Mouse (Mus musculus): ENCODE measurements at regions not wholly inside any gene's neighbourhood (a gene's known extent, or its start where the extent isn't known, plus 50 kb on each side); places are given as distances from the start of the nearest gene placed in this dataset.
A peak's percentile ranks its signal among the peaks of the same experiment; 100 is the strongest.
"Not testable (repeated sequence)": the region's sequence is repeated elsewhere in the genome, so short reads cannot be mapped to it uniquely, and the experiment has no call there.

- no peak for DNase-seq (ENCODE audit: low spot score)
These were observed 188.3 kb upstream of the Ccdc54 start for GRCm38 (mm10) chr16:50779030-50779784.

DNA sequence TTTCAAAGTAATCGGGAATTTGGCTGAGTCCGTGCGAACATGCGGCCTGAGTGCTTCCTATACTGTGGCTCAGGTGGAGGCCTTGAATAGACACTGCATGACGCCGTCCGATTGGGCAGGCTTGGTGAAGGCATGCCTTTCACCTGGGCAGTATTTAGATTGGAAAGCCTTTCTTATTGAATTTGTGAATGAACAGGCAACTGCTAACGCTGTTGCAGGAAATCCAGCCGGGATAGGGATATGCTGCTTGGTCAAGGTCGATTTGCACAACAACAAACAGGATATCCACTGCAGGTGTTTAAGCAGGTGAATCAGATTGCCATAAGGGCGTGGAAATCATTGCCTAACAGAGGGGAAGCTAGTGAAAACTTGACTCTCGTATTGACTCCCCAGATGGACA lies 183.7 kb upstream of the Ccdc54 start:
- DNase-seq (ENCODE audit: low spot score) = not testable (repeated sequence)

- no peak for DNase-seq (ENCODE audit: low spot score)
These were observed 175.3 kb upstream of the Ccdc54 start for GRCm38 (mm10) chr16:50766055-50766770.

DNA sequence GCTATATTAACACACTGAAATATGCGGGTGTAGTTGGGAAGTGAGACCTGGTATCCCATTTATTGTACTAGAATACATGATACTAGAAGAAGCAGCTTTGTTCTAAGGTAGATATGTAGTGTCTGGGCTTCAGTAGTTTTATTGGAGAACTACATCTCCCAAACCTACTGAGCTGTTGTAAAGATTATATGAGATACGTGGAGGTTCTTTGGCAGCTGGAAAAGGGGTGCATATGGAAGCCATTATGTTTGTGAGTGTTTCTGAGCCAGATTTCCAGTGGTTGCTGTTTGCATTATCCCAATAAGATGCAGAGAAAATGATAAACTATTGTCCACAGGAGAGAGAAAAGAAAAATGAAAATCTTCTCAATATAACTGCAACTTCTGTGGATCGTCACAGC lies 171.1 kb upstream of the Ccdc54 start:
- DNase-seq (ENCODE audit: low spot score) = no peak

DNA sequence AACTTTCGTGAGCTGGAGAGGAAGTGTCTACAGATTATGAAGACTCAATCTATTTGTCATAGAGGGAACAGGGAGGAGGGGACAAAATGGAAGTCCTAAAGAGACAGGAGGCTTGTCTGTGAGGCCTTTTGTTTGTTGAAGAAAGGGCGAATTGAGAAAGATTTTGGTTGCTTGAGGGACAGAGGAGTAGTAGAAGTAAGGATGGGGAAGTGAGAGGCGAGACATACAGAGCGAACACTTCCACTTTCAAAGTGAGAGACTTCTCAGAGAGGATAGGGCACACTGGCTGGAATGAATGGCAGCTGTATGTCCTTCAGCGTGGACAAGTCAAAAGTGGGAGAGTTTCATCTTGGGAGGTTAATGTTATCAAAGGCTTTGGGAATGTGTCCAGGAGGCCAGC lies 169.0 kb upstream of the Ccdc54 start:
- DNase-seq (ENCODE audit: low spot score) = no peak

DNA sequence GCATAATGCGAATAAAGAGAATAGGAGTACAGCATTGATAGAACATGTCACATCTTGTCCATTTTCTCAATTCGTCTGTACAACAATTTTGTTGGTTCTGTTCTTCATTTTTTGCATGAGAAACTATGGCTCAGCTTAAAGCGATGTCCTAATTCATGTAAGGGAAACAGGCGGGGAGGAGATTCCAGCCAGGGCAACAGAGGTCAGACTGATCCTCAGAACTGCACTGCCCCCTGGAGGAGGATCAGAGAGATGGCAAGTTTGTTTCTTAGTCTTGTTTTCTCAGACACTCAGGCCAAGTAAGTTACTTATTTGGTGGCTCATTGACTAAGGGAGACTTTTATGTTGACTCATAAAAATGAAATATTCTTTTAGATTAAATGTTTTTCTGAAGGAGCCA lies 165.7 kb upstream of the Ccdc54 start:
- DNase-seq (ENCODE audit: low spot score) = no peak

GRCm38 (mm10) chr16:50753612-50754389 lies 162.8 kb upstream of the Ccdc54 start:
- no peak for DNase-seq (ENCODE audit: low spot score)

- DNase-seq (ENCODE audit: low spot score) = no peak
These were observed 162.1 kb upstream of the Ccdc54 start for GRCm38 (mm10) chr16:50753046-50753445.

DNA sequence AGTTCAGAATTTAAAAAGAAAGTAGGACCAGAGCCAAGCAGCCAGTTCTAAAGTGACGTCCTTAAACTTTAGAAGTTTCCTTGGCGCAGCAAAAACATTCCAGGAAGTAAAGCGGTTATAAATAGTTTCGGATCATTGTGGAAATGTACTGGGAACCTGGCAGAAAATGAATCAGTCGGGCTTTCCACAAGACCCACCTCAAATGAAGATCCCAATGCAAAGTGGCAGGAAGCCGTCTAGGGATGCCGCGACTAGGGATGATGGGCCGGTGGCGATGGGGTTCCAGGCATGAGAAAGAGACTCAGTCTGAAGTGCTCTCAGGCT lies 161.3 kb upstream of the Ccdc54 start:
- DNase-seq (ENCODE audit: low spot score) = no peak

DNA sequence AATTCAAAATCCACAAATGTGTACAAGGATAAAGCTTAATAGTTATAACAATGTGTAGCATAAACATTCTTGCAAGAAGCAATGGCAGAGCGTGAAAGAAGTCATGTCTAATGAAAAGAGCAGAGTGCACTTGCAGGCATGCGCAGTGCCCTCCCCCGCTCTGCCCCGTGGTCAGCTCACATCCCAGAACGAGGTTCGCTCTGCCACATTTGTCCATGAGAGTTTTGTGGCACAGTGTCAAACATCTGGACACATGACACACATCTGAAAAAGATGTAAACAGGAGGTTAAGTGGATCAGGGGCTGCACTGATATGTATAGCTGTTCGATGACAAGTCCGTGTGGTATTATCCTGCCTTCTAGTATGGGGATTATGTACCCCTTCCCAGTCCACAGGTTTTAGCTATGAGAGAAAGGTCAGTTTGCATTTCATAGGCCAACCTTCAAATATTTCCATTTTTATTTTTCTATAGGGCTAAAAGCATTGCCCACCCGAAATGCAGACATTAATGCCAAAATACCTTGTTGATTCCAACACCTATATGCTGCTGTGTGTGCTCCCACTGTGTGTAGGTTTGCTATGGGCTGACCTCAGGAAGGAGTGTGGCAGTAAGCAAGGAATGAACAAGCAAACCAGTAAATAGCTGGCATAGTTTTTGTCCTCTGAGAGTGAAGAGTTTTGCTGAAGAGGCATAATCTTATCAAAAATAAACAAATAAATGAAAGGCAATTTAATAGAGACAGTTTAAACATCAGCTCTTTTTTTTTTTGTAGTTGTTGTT lies 160.7 kb upstream of the Ccdc54 start:
- no peak for DNase-seq (ENCODE audit: low spot score)

- no peak for DNase-seq (ENCODE audit: low spot score)
These were observed 156.7 kb upstream of the Ccdc54 start for GRCm38 (mm10) chr16:50747698-50748097.

DNA sequence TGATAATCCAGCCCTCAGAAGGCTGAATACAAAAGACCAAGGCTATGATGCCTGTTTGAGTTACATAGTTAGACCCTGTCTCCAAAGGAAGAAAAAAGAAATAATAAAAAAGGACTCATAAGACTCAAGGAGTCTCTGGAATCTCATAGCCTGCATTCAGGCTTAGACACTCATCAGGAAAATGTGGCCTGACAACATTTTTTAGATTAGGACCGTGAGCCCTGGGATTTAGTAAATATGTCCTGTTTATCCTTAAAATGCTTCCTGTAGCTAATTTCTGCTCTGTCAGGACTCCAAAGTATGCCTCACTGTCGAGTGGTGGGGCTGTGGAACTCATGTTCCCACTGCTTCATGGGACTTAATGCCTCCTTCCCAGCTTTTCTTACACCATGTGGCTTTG lies 154.8 kb upstream of the Ccdc54 start:
- DNase-seq (ENCODE audit: low spot score) = no peak

DNA sequence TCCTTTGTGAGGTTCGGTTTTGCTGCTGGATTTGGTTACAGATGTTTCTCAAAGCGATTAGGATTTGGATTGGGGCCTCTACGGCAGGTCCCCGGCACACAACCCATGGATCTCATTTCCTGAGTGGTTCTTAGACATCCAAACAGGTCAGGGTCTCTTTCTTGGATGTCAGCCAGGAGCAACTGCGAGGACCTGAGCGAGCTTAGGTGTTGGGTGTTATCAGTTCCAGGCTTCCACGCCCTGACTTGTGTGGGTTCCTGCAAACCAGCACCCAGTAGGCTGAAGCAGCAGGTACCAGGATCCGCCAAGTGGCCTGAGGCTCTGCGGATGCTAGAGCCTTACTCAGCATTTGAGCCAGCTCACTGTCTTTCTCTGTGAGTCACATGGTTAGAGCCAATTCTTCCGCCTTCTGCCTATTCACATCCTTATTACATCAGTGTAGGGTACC lies 146.5 kb upstream of the Ccdc54 start:
- peak; percentile 11 for DNase-seq (ENCODE audit: low spot score)

- peak; percentile 90 for DNase-seq (ENCODE audit: low spot score)
These were observed 145.4 kb upstream of the Ccdc54 start for GRCm38 (mm10) chr16:50736151-50737047.

DNA sequence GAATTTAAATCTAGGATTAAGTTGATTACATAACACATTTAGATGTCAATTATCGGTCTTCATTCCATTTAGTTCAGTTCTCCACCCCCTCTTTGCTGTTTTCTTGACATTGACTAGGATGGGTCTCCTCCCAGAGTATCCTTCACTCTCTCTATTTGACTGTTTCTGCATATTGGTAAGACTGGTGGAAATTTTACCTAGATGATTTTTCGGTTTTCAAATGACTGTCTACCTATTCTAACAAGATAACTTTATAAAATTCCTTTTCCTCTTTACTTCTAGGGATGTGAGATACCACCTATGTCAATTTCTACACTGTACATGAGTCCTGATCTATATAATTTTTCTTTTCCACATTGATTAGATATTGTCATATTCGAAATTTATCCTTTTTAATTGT lies 142.4 kb upstream of the Ccdc54 start:
- DNase-seq (ENCODE audit: low spot score) = no peak

DNA sequence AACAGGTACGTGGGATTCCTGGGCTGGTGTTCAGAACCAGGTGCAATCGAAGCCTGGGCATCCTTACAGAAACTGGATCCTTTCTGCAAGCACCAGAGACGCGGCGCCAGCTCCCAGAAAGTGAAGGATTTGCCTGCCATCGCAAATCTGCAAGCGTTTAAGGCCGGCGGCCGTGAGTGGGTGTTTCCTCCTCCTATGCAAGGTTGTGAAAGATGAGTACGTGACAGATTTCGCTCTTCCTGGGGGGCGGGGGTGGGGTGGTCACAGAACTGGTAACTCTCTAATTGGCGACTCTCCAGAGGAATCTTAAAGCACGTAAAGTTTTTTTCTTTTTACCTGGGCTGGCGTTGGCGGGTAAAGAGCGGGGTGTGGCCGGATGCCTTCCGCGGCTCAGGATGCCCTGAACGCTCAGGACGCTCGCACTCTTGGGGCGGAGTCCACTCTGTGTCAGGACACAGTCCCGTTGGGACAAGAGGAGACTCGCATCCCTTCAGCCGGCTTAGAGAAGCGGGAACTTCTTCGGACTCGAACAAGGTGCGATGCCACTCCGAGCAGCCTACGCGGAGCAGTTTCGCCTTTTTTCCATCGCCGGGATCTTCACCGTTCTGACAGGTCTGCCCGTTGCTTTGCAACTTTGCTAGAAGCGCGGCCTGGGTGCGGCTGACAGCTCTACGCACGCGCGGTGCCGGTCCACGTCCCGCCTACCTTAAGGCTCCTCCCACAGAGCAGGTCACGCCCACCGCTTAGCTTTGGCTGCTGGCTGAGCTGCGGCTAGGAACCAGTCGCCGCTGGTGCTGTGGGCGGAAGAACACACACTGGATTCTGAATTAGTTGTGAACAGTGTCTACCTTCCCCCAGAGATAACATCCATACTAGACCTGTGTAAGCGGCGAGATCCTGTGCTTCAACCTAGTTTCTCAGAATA lies 141.4 kb upstream of the Ccdc54 start:
- peak; percentile 89 for DNase-seq (ENCODE audit: low spot score)

GRCm38 (mm10) chr16:50729341-50729740 lies 138.4 kb upstream of the Ccdc54 start:
- no peak for DNase-seq (ENCODE audit: low spot score)

GRCm38 (mm10) chr16:50723144-50723543 lies 132.2 kb upstream of the Ccdc54 start:
- DNase-seq (ENCODE audit: low spot score) = no peak

- DNase-seq (ENCODE audit: low spot score) = peak; percentile 82
These were observed 126.5 kb upstream of the Ccdc54 start for GRCm38 (mm10) chr16:50717306-50718017.

Data from layer of hippocampus, adult 11-12 months (tissue).